Mouse (Mus musculus) bone marrow macrophage, adult 2 months (primary cell): Measurements from ENCODE around the gene Arfgef2. TPM values are rescaled to one million over a fixed set of nuclear protein-coding genes. Genes with fewer than 3 reads are reported as not detected.
"Not testable (repeated sequence)": the region's sequence is repeated elsewhere in the genome, so short reads cannot be mapped to it uniquely, and the experiment has no call there.

Source experiments
- H3K27ac ChIP-seq: 2 replicates; pipeline ENCODE4 v1.5.1; 2012; ENCODE audit warnings: low read depth, low read length; ENCODE audit not compliant: insufficient read depth
- H3K4me1 ChIP-seq: 2 replicates; pipeline ENCODE4 v1.6.1; 2012; ENCODE audit warnings: low read length; ENCODE audit not compliant: control insufficient read depth, insufficient read depth
- H3K4me3 ChIP-seq: 2 replicates; pipeline ENCODE4 v1.5.1; 2012; ENCODE audit warnings: mild to moderate bottlenecking, low read length, moderate library complexity; ENCODE audit not compliant: insufficient read depth
- CTCF ChIP-seq: IDR thresholded peaks from 2 replicates; pipeline ENCODE4 v1.5.1; 2012; ENCODE audit warnings: low read depth, mild to moderate bottlenecking, low read length, moderate library complexity
- POLR2A ChIP-seq: IDR thresholded peaks from 2 replicates; pipeline ENCODE4 v1.6.1; 2012; ENCODE audit warnings: mild to moderate bottlenecking, low read depth, low read length, borderline replicate concordance
- polyA plus RNA-seq: library from polyadenylated mRNA; stranded (reverse); fragments of >200 nt; gene quantifications from 2 replicates; pipeline ENCODE4 v1.2.4, GENCODE M21; 2012; ENCODE audit not compliant: missing spikeins, insufficient read depth, insufficient read length

Arfgef2 gene
- polyA plus RNA-seq, 1 experiment, result 18.5 TPM

- TF ChIP-seq CTCF (peak; percentile 97), POLR2A (no peak)
- H3K4me1 ChIP-seq, result peaks cover 5% of the 10 kb centered on the region
- H3K27ac ChIP-seq, result no peak overlapping the region
- H3K4me3 ChIP-seq, result no peak overlapping the region
Measured at GRCm38 (mm10) chr2:166780980-166781578, 24.3 kb upstream of the Arfgef2 start.

- Histone ChIP-seq H3K4me1 (peaks cover 9% of the 10 kb centered on the region), H3K27ac (no peak overlapping the region), H3K4me3 (no peak overlapping the region)
- no peak for TF ChIP-seq CTCF
- TF ChIP-seq POLR2A, result no peak
Measured at GRCm38 (mm10) chr2:166784376-166784775, 21.0 kb upstream of the Arfgef2 start.

GRCm38 (mm10) chr2:166786353-166787004, 18.9 kb upstream of the Arfgef2 start:
- TF ChIP-seq POLR2A, result no peak
- TF ChIP-seq CTCF, result no peak
- Histone ChIP-seq H3K4me1 (peaks cover 7% of the 10 kb centered on the region), H3K27ac (peak overlapping the region; percentile 4; the same call in 1 of the 2 replicates), H3K4me3 (peak overlapping the region; percentile 82)

- Histone ChIP-seq H3K4me3 (no peak overlapping the region), H3K27ac (no peak overlapping the region), H3K4me1 (peaks cover 12% of the 10 kb centered on the region)
- TF ChIP-seq POLR2A (no peak), CTCF (peak; percentile 25; the same call in 1 of the 2 replicates)
Measured at GRCm38 (mm10) chr2:166791738-166792137, 13.7 kb upstream of the Arfgef2 start.

- H3K4me1 ChIP-seq, result peaks cover 8% of the 10 kb centered on the region
- TF ChIP-seq POLR2A (no peak), CTCF (no peak)
- peak within 1 kb of the TSS; percentile 54 for H3K27ac ChIP-seq
- H3K4me3 ChIP-seq, result peak within 1 kb of the TSS; percentile 81
Measured at GRCm38 (mm10) chr2:166792355-166792754, 13.0 kb upstream of the Arfgef2 start, which contains the start of gene Trp53rkb. Gene Trp53rkb (plus strand): TSS chr2:166792531.

GRCm38 (mm10) chr2:166793542-166794214, 11.7 kb upstream of the Arfgef2 start:
- TF ChIP-seq POLR2A, result 0 out of 2 replicates have a peak, but pooled peaks have one; percentile 6
- H3K27ac ChIP-seq, result peak overlapping the region; percentile 54

GRCm38 (mm10) chr2:166799615-166800472, 5.5 kb upstream of the Arfgef2 start:
- Histone ChIP-seq H3K27ac (no peak overlapping the region), H3K4me1 (peaks cover 9% of the 10 kb centered on the region), H3K4me3 (no peak overlapping the region)
- TF ChIP-seq CTCF, result no peak
- TF ChIP-seq POLR2A, result no peak

More at GRCm38 (mm10) chr2:166793542-166794214, 11.7 kb upstream of the Arfgef2 start:
- H3K4me3 ChIP-seq, result peak overlapping the region; percentile 81
- not testable (repeated sequence) for H3K4me1 ChIP-seq

- no peak overlapping the region for H3K27ac ChIP-seq
- H3K4me3 ChIP-seq, result no peak overlapping the region
- no peak for TF ChIP-seq POLR2A
- no peak for TF ChIP-seq CTCF
- H3K4me1 ChIP-seq, result peaks cover 9% of the 10 kb centered on the region
Measured at GRCm38 (mm10) chr2:166800473-166800857, 4.9 kb upstream of the Arfgef2 start.

- Histone ChIP-seq H3K4me1 (peaks cover 7% of the 10 kb centered on the region), H3K27ac (no peak overlapping the region), H3K4me3 (no peak overlapping the region)
- no peak for TF ChIP-seq CTCF
- TF ChIP-seq POLR2A, result no peak
Measured at GRCm38 (mm10) chr2:166801436-166801835, 4.0 kb upstream of the Arfgef2 start.

- Histone ChIP-seq H3K27ac (no peak overlapping the region), H3K4me3 (no peak overlapping the region), H3K4me1 (peaks cover 15% of the 10 kb centered on the region)
- TF ChIP-seq CTCF, result no peak
- TF ChIP-seq POLR2A, result no peak
Measured at GRCm38 (mm10) chr2:166803298-166803697, 2.1 kb upstream of the Arfgef2 start.
